Mouse (Mus musculus) kidney, adult 18-20 months (tissue): ENCODE data around the gene Plrg1.

Experiments
- DNase-seq: peaks from one replicate; pipeline ENCODE4 v3.0.0; 2021

Gene Plrg1

GRCm38 (mm10) chr3:83053126-83053525, 2.2 kb upstream of the Plrg1 start:
- DNase-seq = no peak

GRCm38 (mm10) chr3:83053758-83054157, 1.6 kb upstream of the Plrg1 start:
- peak; percentile 48 for DNase-seq

- DNase-seq = no peak
Observed at GRCm38 (mm10) chr3:83054759-83055158, 563 bp upstream of the Plrg1 start.

GRCm38 (mm10) chr3:83057046-83057445, 1.7 kb downstream of the Plrg1 start:
- no peak for DNase-seq

GRCm38 (mm10) chr3:83067920-83068319, 12.6 kb downstream of the Plrg1 start:
- DNase-seq = no peak

GRCm38 (mm10) chr3:83068869-83069268, 13.5 kb downstream of the Plrg1 start:
- DNase-seq = no peak

- DNase-seq = no peak
Observed at GRCm38 (mm10) chr3:83070231-83070630, 14.9 kb downstream of the Plrg1 start.

GRCm38 (mm10) chr3:83076563-83076962, 21.2 kb downstream of the Plrg1 start:
- DNase-seq = no peak

- peak; percentile 69 for DNase-seq
Observed at GRCm38 (mm10) chr3:83080567-83081055, 25.3 kb downstream of the Plrg1 start.

- no peak for DNase-seq
Observed at GRCm38 (mm10) chr3:83097586-83097985, 42.3 kb downstream of the Plrg1 start.

- no peak for DNase-seq
Observed at GRCm38 (mm10) chr3:83098546-83099034, 43.3 kb downstream of the Plrg1 start.

- no peak for DNase-seq
Observed at GRCm38 (mm10) chr3:83099139-83099538, 43.8 kb downstream of the Plrg1 start.

- no peak for DNase-seq
Observed at GRCm38 (mm10) chr3:83099651-83100050, 44.3 kb downstream of the Plrg1 start.

- DNase-seq = no peak
Observed at GRCm38 (mm10) chr3:83102286-83102685, 47.0 kb downstream of the Plrg1 start.

- no peak for DNase-seq
Observed at GRCm38 (mm10) chr3:83110163-83110562, 54.8 kb downstream of the Plrg1 start.

- no peak for DNase-seq
Observed at GRCm38 (mm10) chr3:83111485-83112261, 56.4 kb downstream of the Plrg1 start.

GRCm38 (mm10) chr3:83112869-83113268, 57.5 kb downstream of the Plrg1 start:
- DNase-seq = no peak

GRCm38 (mm10) chr3:83114946-83115345, 59.6 kb downstream of the Plrg1 start:
- no peak for DNase-seq

- no peak for DNase-seq
Observed at GRCm38 (mm10) chr3:83117592-83117991, 62.3 kb downstream of the Plrg1 start.
